In the genomic region with DNA sequence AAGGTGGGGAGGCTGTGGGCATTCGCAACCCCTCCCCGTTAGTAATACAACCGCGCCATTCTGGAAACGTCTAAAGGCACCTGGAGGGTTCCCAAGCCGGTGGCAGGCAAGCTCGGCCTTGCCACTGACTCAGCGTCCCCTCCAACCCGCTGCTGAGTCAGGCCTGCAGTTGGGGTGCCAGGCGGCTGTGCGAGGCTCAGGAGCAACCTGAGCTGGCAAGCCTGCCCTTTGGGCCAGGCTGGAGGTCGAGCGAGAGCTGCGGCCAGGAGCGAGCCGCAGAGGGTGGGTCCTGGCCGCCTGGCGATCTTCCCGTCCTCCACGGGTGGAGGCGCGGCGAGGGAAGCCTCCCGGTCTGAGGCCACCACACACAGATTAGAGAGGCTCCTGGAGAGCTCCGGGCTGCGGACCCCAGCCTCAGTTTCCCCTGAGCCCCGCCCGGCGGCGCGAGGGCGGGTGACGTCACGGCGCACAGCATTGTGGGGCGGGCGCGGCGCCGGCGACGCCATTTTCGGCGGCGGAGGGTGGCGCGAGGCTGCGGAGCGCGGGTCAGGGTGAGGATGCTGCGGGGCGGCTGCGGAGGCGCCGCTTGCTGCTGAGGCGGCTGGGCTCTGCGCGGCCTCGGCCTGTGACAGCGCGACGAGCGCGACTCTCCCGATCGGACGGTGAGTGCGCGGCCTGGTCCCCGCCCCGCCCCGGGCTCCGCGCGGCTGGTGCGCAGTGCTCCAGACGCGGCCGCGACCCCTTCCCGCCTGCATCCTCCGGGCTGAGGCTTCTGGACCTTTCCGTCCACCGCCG, we compare ENCODE assay signal across 8 mouse cellular contexts. TPM values are rescaled to one million over a fixed set of nuclear protein-coding genes. Genes with fewer than 3 reads are reported as not detected.
DNase-seq lines count a peak whose midpoint lies in the region; ATAC-seq and TF ChIP-seq lines count a peak whose summit lies in the region.

A gene (plus strand): TSS at position 469 of the 795 bp plus-strand sequence.

- no peaks in the 10 kb centered on the region for H3K27me3 ChIP-seq in forebrain, embryonic 13.5 days
- H3K27me3 ChIP-seq in heart, postnatal 0 days (ENCODE audit: control insufficient read depth, insufficient read depth, low read length) = no peaks in the 10 kb centered on the region
- H3K27me3 ChIP-seq in liver, postnatal 0 days (ENCODE audit: insufficient read depth, low read length) = no peaks in the 10 kb centered on the region
- H3K27me3 ChIP-seq in neural tube, embryonic 14.5 days (ENCODE audit: control insufficient read depth, insufficient read depth, low read length) = no peaks in the 10 kb centered on the region

- peaks cover 12% of the 10 kb centered on the region for H3K36me3 ChIP-seq in forebrain, embryonic 13.5 days (ENCODE audit: poor library complexity, severe bottlenecking)
- H3K36me3 ChIP-seq in heart, postnatal 0 days (replicated peaks; ENCODE audit: control insufficient read depth, insufficient read depth, low read length) = peaks cover 7% of the 10 kb centered on the region
- H3K36me3 ChIP-seq in liver, postnatal 0 days (replicated peaks; ENCODE audit: insufficient read depth, low read length) = 0 out of 2 replicates have a peak, but pooled peaks cover 3% of the 10 kb centered on the region
- no peaks in the 10 kb centered on the region for H3K36me3 ChIP-seq in neural tube, embryonic 14.5 days (ENCODE audit: control insufficient read depth, insufficient read depth, low read length)

- H3K4me1 ChIP-seq in forebrain, embryonic 13.5 days = peaks cover 45% of the 10 kb centered on the region
- H3K4me1 ChIP-seq in heart, postnatal 0 days (ENCODE audit: control insufficient read depth, insufficient read depth) = peaks cover 17% of the 10 kb centered on the region
- peaks cover 21% of the 10 kb centered on the region for H3K4me1 ChIP-seq in liver, postnatal 0 days (ENCODE audit: insufficient read depth)
- peaks cover 29% of the 10 kb centered on the region for H3K4me1 ChIP-seq in neural tube, embryonic 14.5 days (ENCODE audit: control insufficient read depth, insufficient read depth, low read length)

- ATAC-seq in forebrain, embryonic 13.5 days = peak; percentile 84
- peak; percentile 68 for ATAC-seq in heart, postnatal 0 days (ENCODE audit: insufficient read depth, low read depth)
- peak; percentile 84 for ATAC-seq in liver, postnatal 0 days
- peak; percentile 81 for ATAC-seq in neural tube, embryonic 14.5 days (ENCODE audit: low read depth)

- H3K27ac ChIP-seq in forebrain, embryonic 13.5 days = peak within 1 kb of the TSS; percentile 93
- peak within 1 kb of the TSS; percentile 92 for H3K27ac ChIP-seq in heart, postnatal 0 days (ENCODE audit: low read depth)
- H3K27ac ChIP-seq in liver, postnatal 0 days (ENCODE audit: low read depth) = peak within 1 kb of the TSS; percentile 65
- H3K27ac ChIP-seq in neural tube, embryonic 14.5 days (ENCODE audit: low read depth, low read length) = peak within 1 kb of the TSS; percentile 97

- WGBS in forebrain, embryonic 13.5 days = under 1% methylated on average over 59 of the region's 85 CpGs
- WGBS in heart, postnatal 0 days = 1% methylated on average over 64 of the region's 85 CpGs
- WGBS in liver, postnatal 0 days (ENCODE audit: insufficient replicate concordance) = 1% methylated on average over 70 of the region's 85 CpGs
- WGBS in neural tube, embryonic 14.5 days = under 1% methylated on average over 62 of the region's 85 CpGs

- H3K9ac ChIP-seq in forebrain, embryonic 13.5 days = peak within 1 kb of the TSS; percentile 99
- H3K9ac ChIP-seq in heart, postnatal 0 days (replicated peaks; ENCODE audit: low read depth, low read length) = peak within 1 kb of the TSS; percentile 90
- H3K9ac ChIP-seq in liver, postnatal 0 days (replicated peaks) = peak within 1 kb of the TSS; percentile 73
- H3K9ac ChIP-seq in neural tube, embryonic 14.5 days (replicated peaks; ENCODE audit: low read depth, low read length) = peak within 1 kb of the TSS; percentile 97

- no peak for TF ChIP-seq EP300 in heart, postnatal 0 days (IDR thresholded peaks at IDR 0.05; ENCODE audit: low read depth)
- no peak for TF ChIP-seq EP300 in liver, postnatal 0 days (IDR thresholded peaks at IDR 0.05; ENCODE audit: low read depth)

- no peak for TF ChIP-seq CTCF in heart, postnatal 0 days (IDR thresholded peaks at IDR 0.05; ENCODE audit: low read depth)
- no peak for TF ChIP-seq CTCF in liver, postnatal 0 days (IDR thresholded peaks at IDR 0.05; ENCODE audit: low read depth)

- H3K4me3 ChIP-seq in forebrain, embryonic 13.5 days = peak within 1 kb of the TSS; percentile 94
- peak within 1 kb of the TSS; percentile 84 for H3K4me3 ChIP-seq in heart, postnatal 0 days (ENCODE audit: low read depth, low read length)
- peak within 1 kb of the TSS; percentile 89 for H3K4me3 ChIP-seq in liver, postnatal 0 days (ENCODE audit: low read depth, low read length)
- H3K4me3 ChIP-seq in neural tube, embryonic 14.5 days (ENCODE audit: low read depth, low read length) = peak within 1 kb of the TSS; percentile 88

- DNase-seq in CD8-positive naive resting alpha-beta T cell, adult 2 months (ENCODE audit: low read depth in 2 of 2, low spot score in 2 of 2) = peak; percentile 50 to 63
- DNase-seq in c-Kit-positive CD71-positive TER-119-positive erythroid progenitor cells, embryonic 14.5 days (ENCODE audit: low spot score) = peak; percentile 66
- no peak for DNase-seq in heart, postnatal 0 days (ENCODE audit: low spot score)
- peak; percentile 82 to 87 for DNase-seq in kidney, postnatal 4 days
- DNase-seq in liver, postnatal 0 days = peak; percentile 82
- peak; percentile 86 for DNase-seq in testis, postnatal 10 days (ENCODE audit: low spot score)

- H3K9me3 ChIP-seq in forebrain, embryonic 13.5 days (replicated peaks) = no peaks in the 10 kb centered on the region
- no peaks in the 10 kb centered on the region for H3K9me3 ChIP-seq in heart, postnatal 0 days (replicated peaks; ENCODE audit: control insufficient read depth, low read length)
- H3K9me3 ChIP-seq in liver, postnatal 0 days (ENCODE audit: low read length) = no peaks in the 10 kb centered on the region
- H3K9me3 ChIP-seq in neural tube, embryonic 14.5 days (ENCODE audit: control insufficient read depth, low read length) = no peaks in the 10 kb centered on the region

- peak within 1 kb of the TSS; percentile 97 for H3K4me2 ChIP-seq in forebrain, embryonic 13.5 days
- H3K4me2 ChIP-seq in heart, postnatal 0 days (ENCODE audit: low read depth, low read length) = peak within 1 kb of the TSS; percentile 89
- H3K4me2 ChIP-seq in liver, postnatal 0 days (ENCODE audit: low read depth, low read length) = peak within 1 kb of the TSS; percentile 92
- H3K4me2 ChIP-seq in neural tube, embryonic 14.5 days (ENCODE audit: low read depth, low read length) = peak within 1 kb of the TSS; percentile 99

RNA-seq across cellular contexts. Expression of the gene that starts here (rescaled TPM):
- polyA plus RNA-seq in forebrain, embryonic 13.5 days (2015; fragmentation: Nextera tagmentation; extraction: Ambion mirVana) = 319 and 339 TPM in 2 replicates
- total RNA-seq in heart, postnatal 0 days (2014; rRNA removed; ENCODE audit: low replicate concordance) = 82.7 and 129 TPM in 2 replicates
- polyA plus RNA-seq in heart, postnatal 0 days (2015; fragmentation: Nextera tagmentation; extraction: Ambion mirVana) = 86.8 and 90.9 TPM in 2 replicates
- 9.6 and 10.7 TPM in 2 replicates for polyA plus RNA-seq in liver, postnatal 0 days (2015; fragmentation: Nextera tagmentation; extraction: Ambion mirVana)
- 598 and 669 TPM in 2 replicates for polyA plus RNA-seq in neural tube, embryonic 14.5 days (2014; fragmentation: Nextera tagmentation; extraction: Ambion mirVana)
